Mouse (Mus musculus) megakaryocyte-erythroid progenitor cell, adult 5-6 weeks (primary cell): ENCODE data around the gene Zcchc4. TPM values are rescaled to one million over a fixed set of nuclear protein-coding genes. Genes with fewer than 3 reads are reported as not detected.
A peak's percentile ranks its signal among the peaks of the same experiment; 100 is the strongest.

ENCODE experiments used
- ATAC-seq: replicated peaks from 2 replicates; pipeline ENCODE4 v1.8.0; 2016; ENCODE audit warnings: mild to moderate bottlenecking, inconsistent platforms; ENCODE audit not compliant: severe bottlenecking, poor library complexity, low FRiP score, low TSS enrichment
- total RNA-seq, 2 experiments: library from RNA; stranded (forward) in 1 of 2; stranded (reverse) in 1 of 2; fragments of 200-1000, 215-1000 nt in 1 of 2; fragments of >200 nt in 1 of 2; fragmentation: Nextera tagmentation in 1 of 2; gene quantifications; 2 replicates each; pipeline ENCODE4 v1.2.3; 2014 to 2017

Zcchc4 gene
- 24.3 and 28.1 TPM in 2 replicates for total RNA-seq (2014; fragmentation: Nextera tagmentation)
- total RNA-seq (2017), result 17.6 and 21.2 TPM in 2 replicates

DNA sequence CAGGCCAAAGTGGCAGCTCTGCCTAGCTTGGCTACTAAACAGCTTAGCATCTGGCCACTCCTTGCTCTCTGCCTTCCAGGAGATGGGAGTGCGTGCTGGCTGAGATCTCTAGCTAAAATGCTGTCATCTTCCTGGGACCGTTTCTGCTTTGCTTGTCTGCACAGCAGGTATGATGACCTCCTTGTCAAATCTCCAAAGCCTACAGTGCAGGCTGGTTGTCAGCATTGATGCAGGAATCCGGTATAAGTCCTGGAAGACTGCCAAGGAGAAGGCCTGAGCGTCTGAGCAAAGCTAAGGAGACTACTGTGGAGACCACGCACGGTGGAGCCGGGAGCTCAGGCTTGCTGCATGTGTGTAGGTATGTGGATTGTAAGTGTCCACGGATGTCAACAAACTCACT lies at the start of gene Zcchc4:
Gene Zcchc4, plus strand, starts transcription at position 173 of the 400 bp plus-strand sequence.
- ATAC-seq, result no peak

DNA sequence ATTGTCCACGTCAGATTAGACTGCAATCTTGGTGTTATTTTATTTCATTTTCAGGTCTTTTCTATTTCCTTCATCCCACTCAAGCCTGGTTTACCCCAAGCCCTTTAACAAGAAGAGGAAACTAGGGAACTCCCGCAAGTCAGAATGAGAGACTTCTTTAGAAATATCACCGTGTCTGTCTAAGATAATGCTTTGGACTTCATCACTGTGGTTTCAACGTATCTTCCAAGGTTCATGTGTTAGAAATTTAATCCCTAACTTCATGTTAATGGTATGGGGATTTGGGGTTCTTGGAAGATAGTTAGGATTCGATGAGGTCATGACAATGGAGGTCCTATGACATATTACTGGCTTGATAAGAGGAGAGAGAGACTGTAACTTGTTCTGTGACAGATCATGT lies 47.5 kb upstream of the Zcchc4 start:
- ATAC-seq, result no peak

DNA sequence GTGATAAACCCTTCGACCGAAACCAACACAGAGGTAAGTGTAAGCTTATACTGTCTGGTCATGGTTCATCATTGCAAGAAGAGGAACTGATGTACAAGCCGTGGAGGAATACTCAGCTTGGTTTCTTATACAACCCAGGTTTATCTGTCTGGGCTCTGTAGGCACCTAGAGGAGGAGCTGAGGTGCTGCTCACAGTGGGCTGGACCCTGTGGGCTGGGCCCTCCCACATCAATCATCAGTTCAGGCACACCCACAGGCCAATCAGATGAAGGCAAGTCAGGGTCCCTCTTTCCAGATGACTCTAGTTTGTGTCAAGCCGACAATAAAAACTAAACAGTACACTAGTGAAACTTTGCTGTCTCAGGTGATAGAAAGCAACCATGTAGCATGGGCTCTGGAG lies 42.4 kb upstream of the Zcchc4 start:
- peak; percentile 78 for ATAC-seq

DNA sequence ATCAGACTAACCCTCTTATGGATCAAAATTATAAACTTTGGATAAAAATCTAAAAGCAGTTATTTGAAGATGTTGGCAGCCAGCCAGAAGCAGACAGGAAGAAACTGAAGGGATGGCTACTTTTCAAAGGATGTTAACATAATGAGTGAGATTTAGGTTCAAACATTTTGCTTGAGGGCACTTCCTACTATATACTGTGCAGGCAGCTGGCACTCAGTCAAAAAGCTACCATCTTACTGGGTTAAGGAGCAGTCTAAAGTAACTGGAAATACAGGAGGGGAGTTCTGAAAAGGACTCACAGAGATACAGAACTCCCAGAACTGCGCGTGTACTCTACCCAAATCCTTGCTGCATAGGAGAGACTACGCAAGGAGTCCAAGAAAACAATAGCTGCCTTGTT lies 39.2 kb upstream of the Zcchc4 start:
- no peak for ATAC-seq

DNA sequence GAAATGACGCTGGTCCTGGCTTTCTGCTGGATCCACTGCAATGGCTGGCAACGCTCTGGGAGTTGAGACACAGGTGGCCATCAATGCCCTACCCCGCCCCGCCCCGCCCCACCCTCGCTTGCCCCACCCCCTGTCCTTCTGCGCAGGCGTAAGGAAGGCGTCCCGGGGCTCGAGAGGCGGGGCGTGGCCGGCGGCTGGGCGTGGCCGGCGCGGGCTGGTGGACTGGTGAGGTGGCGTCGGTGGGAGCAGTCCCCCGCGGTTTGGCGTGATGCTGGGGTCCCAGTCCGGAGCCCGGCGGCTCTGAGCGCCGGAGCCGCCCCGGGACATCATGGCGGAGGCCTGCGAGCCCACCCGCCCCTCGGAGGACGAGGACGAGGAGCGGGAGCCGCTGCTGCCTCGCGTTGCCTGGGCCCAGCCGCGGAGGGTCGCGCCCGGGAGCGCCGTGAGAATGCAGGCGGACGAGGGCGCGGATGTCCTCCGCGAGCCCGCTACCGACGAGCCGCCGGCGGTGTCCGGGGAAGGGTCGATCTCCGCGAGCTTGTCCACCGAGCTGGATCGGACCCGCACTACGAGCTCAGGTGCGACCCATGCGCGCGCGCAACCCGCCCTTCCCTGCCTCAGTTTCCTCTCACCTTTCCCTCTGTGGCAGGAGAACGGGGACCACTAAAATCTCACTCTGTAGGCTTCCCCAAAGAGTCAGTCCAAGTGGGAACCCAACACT lies 33.7 kb upstream of the Zcchc4 start, which contains the start of gene Pi4k2b:
Gene Pi4k2b, plus strand, starts transcription at position 184 of the 721 bp plus-strand sequence.
- ATAC-seq, result peak; percentile 73

DNA sequence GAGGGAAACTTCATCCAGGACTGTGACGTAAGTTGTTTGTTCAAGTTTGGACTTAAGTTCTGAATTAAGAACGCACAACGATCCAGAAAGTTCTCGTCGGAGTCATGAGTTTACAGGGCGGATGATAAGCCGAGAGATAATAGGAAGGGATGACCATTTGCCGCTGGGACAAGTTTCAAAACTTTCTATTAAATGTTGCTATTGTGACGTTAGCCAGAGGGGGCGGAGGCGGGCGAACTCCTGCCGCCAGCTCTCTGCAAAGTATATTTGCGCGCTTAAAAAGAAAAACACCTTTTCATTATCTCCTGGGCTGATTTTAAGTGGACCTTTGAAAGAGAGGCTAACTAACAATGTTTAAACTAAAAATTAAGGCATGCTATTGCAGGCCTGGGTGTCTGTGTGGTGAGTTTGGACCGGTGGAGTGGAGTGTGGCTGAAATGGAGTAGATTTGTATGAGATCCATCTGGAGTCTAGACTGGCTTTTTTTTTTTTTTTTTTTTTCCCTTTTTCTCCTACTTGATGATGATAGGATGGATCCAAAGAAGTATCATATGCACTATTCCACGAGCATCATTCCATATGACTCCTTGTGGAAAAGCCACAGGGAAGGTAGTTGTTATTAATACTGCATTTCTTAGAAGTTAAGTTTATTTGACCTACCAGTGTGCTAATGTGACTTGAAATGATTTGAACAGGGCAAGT lies 32.9 kb upstream of the Zcchc4 start:
- peak; percentile 85 for ATAC-seq

DNA sequence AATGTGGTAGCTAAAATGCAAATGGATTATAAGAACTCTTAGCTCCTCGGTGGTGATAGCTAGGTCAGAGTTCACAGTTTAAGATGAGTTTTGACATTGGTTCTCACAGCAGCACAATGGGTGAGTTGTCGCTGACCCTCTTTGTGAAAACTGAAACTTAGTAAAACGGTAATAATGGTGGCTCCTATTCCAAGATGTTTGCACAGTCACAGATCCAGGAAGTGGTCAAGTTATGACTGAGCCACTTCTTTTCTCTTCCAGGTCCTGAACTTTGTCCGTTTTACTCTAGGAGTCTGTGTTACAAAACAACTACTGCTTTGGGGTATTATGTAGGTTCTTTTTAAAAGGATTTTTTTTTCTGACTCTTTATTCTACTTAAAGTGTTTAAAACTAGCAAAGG lies 32.0 kb upstream of the Zcchc4 start:
- no peak for ATAC-seq

DNA sequence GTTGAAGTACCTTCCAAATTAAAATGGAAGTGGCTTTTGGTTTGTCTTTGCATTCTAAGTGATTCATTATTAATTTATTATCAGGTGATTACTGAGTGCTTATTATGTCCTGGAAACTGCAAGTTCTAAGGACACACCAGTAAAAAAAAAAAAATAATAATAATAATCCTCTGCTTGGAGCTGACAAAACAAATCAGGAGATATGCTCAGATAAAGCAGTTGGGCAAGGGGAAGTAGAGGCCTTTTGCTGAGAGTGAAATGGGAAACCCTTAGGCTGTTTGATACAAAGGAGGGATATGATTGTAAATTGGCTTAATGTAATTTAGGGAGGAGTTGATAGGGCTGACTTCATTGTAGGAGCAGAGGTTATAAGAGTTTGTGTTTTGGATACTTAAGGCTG lies 28.3 kb upstream of the Zcchc4 start:
- ATAC-seq, result no peak

DNA sequence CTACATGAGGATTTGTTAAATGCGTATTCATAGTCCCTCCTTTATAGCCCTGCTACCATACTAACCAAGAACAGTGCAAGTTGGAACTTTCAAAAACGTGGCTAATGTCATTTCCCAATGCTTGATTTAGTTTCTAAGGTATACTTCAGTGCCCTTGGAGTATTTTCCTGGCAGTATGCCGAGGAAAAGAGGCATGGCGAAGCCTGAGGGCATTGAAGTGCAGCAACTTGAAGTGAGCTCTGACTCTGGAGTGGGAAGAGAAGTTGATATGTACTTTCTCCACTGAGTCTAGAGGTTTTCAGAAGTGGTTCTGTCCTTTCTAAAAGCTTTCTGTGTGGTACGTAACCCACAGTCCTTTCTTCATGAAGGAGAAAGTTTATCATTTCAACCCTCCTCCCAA lies 26.5 kb upstream of the Zcchc4 start:
- no peak for ATAC-seq

DNA sequence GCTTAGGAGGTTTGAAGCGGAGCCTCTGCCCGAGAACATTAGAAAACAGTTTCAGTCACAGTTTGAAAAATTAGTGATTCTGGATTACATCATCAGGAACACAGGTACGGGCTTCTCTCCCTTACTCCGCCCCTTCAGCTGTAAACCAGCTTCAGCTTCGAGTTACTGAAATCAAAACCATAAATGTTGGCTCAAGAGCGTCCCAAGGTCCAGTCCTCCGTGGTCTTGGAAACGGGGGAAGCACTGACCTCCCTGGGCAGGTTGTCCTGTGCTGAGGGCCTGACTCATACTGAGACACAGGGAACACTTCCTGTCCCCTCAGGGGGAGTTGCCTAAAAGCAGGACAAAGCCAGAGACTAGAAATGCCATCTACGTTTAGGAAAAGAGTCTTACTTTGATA lies 22.1 kb upstream of the Zcchc4 start:
- ATAC-seq, result no peak

DNA sequence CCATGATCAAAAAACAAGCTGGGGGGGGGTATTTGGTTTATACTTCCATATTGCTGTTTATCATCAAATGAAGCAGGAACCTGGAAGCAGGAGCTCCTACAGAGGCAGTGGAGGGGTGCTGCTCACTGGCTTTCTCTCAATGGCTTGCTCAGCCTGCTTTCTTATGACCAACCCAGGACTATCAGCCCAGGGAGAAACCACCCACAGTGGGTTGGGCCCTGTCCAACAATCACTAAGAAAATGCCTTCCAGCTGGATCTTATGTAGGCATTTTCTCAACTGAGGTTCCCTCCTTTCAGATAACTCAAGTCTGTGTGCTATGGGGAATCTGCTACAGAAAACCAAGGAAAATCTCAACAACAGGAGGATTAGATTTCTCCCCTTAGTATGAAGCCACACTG lies 21.0 kb upstream of the Zcchc4 start:
- no peak for ATAC-seq

DNA sequence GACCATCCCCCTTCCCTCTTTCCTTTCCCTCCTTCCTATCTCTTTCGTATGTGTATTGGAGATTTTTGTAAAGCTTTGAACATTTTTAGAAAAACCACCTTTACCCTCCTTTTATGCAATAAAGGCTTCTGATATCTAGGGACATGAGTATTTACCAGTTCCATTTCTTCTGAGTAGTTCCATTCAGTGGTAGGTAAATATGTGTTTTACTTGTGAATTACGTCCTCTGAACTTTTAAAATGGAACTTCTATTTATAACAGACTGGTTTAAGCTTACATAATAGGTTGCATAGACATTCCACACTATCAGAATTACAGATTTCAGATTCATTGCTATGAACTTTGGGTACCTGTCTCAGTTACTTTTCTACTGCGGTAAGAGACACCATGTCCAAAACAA lies 19.9 kb upstream of the Zcchc4 start:
- ATAC-seq, result no peak

DNA sequence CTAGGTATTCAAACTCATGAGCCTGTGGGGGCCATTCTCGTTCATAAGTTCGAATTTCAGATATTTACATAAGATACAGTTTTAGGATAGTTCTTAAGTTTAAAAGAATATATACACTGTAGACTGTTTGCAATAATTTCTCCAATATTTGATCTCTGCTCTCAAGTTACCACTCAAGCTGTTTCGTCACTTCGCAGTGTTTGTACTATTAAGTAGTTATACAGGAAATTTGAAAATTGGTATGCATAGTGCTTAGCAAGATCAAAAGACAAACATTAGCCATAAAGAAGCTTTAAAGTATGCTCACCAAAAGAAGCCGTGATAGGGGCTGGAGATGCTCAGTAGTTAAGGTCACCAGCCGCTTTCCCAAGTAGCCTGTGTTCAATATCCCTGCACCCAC lies 19.2 kb upstream of the Zcchc4 start:
- no peak for ATAC-seq

DNA sequence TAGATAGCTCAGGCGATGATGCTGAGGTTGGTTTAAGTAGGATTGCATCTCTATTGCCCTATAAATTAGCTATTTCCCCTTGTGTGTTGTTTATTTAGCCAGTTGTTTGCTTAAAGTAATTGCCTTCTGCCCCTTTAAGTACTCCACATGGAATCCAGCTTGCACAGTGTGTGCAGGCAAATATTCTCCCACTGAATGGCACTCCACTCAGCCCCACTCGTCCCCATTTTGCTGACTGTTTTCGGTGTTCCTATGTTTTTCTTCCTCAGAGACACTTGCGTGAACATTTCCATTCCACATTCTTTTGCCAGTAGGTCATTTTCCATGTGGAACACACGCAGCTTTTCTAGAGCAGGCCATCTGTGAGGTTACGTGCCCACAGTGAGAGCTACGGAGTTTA lies 12.6 kb upstream of the Zcchc4 start:
- no peak for ATAC-seq

DNA sequence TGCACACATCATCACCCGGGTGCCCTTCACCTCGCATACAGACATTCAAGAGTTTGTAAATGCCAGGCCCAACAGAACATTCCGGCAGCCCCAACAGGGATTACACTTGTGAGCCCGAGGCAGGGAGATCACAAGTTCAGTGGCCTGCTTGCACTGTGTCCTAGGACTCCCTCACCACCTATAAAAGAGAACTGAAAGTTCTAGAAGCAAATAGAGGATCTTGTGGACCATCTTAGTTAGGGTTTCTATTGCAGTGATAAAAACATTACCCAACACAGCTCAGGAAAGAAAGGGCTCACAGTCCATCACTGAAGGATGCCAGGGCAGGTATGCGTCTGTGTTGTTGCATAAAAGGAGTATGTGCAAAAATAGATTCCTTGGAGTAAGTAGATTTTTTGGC lies 942 bp upstream of the Zcchc4 start:
- no peak for ATAC-seq

DNA sequence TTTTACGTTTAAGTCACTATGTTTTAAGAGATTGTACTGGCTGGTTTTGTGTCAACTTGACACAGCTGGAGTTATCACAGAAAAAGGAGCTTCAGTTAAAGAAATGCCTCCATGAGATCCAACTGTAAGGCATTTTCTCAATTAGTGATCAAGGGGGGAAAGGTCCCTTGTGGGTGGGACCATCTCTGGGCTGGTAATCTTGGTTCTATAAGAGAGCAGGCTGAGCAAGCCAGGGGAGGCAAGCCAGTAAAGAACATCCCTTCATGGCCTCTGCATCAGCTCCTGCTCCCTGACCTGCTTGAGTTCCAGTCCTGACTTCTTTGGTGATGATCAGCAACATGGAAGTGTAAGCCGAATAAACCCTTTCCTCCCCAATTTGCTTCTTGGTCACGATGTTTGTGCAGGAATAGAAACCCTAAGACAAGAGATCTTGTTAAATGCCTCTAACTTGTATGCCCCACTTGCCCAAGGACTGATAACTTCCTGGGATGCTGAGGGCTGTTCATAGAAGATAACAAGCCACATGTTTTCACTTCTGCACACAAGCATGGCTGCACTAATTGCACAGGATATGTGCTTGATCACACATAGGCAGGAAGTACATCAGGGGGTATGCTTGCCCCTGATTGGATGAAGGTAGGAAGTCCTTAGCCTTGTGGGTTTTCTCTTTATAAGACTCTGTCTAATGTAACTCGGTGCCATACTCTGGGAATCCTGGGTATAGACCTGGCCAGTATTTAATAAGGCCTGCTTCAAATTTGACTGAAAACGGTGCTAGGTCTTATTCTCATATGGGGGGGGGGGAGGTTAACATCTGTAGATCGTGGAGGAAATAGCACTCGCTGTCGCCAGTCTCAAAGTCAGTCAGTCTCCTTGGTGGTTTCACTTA lies 1.5 kb downstream of the Zcchc4 start:
- peak; percentile 94 for ATAC-seq

DNA sequence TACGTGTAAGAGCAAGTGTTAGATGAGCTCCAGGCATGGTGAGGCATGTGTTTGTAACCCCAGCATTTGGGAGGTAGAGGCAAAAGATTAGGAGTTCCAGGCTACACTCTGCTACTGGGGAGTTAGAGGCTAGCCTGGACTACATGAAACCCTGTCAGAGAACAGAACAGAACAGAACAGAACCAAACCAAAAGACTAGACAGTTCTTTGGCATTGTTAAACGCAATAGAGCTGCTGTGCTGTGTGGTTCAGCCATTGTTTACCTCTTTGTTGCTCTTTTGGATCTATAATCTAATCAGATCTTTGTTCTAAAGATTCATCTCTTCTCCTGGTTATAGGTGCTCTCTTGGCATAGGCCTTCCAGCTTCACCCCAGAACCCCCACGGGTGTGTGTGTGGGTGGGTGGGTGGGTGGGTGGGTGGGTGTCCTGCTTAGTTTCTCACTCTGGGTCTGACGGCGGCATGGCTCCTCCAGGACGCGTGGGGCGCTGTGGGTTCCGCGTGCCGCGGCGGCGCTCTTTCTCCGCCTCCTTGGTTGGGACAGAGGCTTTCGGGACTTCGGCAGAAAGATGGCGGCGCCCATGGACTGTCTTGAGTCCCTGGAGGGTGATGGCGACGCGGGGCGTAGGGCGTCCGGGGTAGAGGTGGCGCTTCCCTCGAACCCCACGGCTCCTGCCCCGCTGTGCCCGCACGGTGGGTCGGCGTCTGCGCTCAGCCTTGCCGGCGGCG lies 7.5 kb downstream of the Zcchc4 start:
- peak; percentile 90 for ATAC-seq

DNA sequence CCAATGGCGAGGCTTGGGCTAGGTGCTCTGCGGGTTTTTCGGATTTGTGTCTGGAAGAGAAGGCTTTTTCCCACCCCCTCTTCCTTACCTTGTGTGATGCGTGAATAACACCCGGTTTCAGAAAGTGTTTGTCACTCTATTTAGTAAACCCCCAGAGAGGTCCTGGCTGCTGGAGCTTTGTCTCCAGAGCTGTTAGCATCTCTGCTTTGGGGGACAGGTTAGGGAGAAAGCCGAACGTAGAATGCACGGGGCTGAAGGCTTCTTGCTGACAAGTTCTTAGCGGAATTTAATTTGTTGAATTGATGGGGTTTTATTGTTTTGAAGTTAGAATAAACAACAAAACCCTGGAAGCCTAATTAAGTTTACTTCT lies 8.0 kb downstream of the Zcchc4 start:
- ATAC-seq, result peak; percentile 21; the same call in 1 of the 2 replicates

DNA sequence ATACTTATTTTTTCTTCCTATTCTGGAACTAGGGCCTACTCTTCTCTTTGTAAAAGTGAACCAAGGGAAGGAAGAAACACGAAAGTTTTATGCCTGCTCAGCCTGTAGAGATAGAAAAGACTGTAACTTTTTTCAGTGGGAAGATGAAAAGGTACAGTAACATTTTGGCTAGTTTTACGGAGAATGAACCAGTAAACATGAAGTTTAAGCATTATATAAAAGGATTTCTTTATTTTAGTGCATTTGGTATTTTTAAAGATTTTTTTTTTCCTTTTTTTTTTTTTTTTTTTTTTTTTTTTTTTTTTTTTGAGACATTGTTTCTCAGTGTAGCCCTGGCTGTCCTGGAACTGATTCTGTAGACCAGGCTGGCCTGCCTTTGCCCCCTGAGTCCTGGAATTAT lies 8.7 kb downstream of the Zcchc4 start:
- ATAC-seq, result no peak
